Mouse (Mus musculus): ENCODE data around the gene Gatad2b. TPM values are rescaled to one million over a fixed set of nuclear protein-coding genes. Genes with fewer than 3 reads are reported as not detected.

Gene Gatad2b
- polyA plus RNA-seq, 1 experiment from 2014 or later = 5.1 TPM

Small RNA genes lying within 50 kb of the gene (microRNA-seq; reads per million reads assigned to microRNA genes)
- not detected for gene Mir7012

Other genes starting within 250 kb of the Gatad2b start
- gene 4933434E20Rik, start 241.5 kb upstream of the Gatad2b start, polyA plus RNA-seq (2016; fragmentation: Nextera tagmentation; extraction: Ambion mirVana) = 101 and 103 TPM in 2 replicates
- gene Ubap2l, start 240.6 kb upstream of the Gatad2b start, polyA plus RNA-seq (2016; fragmentation: Nextera tagmentation; extraction: Ambion mirVana) = 111 and 125 TPM in 2 replicates
- gene Tpm3, start 220.5 kb upstream of the Gatad2b start, polyA plus RNA-seq (2016; fragmentation: Nextera tagmentation; extraction: Ambion mirVana) = 299 and 315 TPM in 2 replicates
- gene Nup210l, start 189.0 kb upstream of the Gatad2b start, polyA plus RNA-seq (2016; fragmentation: Nextera tagmentation; extraction: Ambion mirVana) = 0.11 and 0.19 TPM in 2 replicates
- gene Rps27, start 79.5 kb upstream of the Gatad2b start, polyA plus RNA-seq (2016; fragmentation: Nextera tagmentation; extraction: Ambion mirVana) = 777 and 835 TPM in 2 replicates
- 8.3 and 8.6 TPM in 2 replicates for gene Rab13, start 79.5 kb upstream of the Gatad2b start, polyA plus RNA-seq (2016; fragmentation: Nextera tagmentation; extraction: Ambion mirVana)
- 64.9 and 66.4 TPM in 2 replicates for gene Jtb, start 61.6 kb upstream of the Gatad2b start, polyA plus RNA-seq (2016; fragmentation: Nextera tagmentation; extraction: Ambion mirVana)
- 0.56 and 0.66 TPM in 2 replicates for gene Creb3l4, start 49.7 kb upstream of the Gatad2b start, polyA plus RNA-seq (2016; fragmentation: Nextera tagmentation; extraction: Ambion mirVana)
- gene Slc39a1, start 45.0 kb upstream of the Gatad2b start, polyA plus RNA-seq (2016; fragmentation: Nextera tagmentation; extraction: Ambion mirVana) = 30.7 and 33.1 TPM in 2 replicates
- gene Crtc2, start 39.0 kb upstream of the Gatad2b start, polyA plus RNA-seq (2016; fragmentation: Nextera tagmentation; extraction: Ambion mirVana) = 8.2 and 9.4 TPM in 2 replicates
- gene Dennd4b, start 28.0 kb upstream of the Gatad2b start, polyA plus RNA-seq (2016; fragmentation: Nextera tagmentation; extraction: Ambion mirVana) = 3.0 and 3.4 TPM in 2 replicates
- gene Slc27a3, start 96.8 kb downstream of the Gatad2b start, polyA plus RNA-seq (2016; fragmentation: Nextera tagmentation; extraction: Ambion mirVana) = 3.7 and 4.1 TPM in 2 replicates
- gene Ints3, start 140.4 kb downstream of the Gatad2b start, polyA plus RNA-seq (2016; fragmentation: Nextera tagmentation; extraction: Ambion mirVana) = 20.8 and 21.4 TPM in 2 replicates
- gene Npr1, start 172.7 kb downstream of the Gatad2b start, polyA plus RNA-seq (2016; fragmentation: Nextera tagmentation; extraction: Ambion mirVana) = 5.1 and 5.3 TPM in 2 replicates
- 100 and 103 TPM in 2 replicates for gene Ilf2, start 182.9 kb downstream of the Gatad2b start, polyA plus RNA-seq (2016; fragmentation: Nextera tagmentation; extraction: Ambion mirVana)
- 24.2 and 27.0 TPM in 2 replicates for gene Snapin, start 197.9 kb downstream of the Gatad2b start, polyA plus RNA-seq (2016; fragmentation: Nextera tagmentation; extraction: Ambion mirVana)
- 85.7 and 88.1 TPM in 2 replicates for gene Chtop, start 216.3 kb downstream of the Gatad2b start, polyA plus RNA-seq (2016; fragmentation: Nextera tagmentation; extraction: Ambion mirVana)
- 13.2 and 15.0 TPM in 2 replicates for gene S100a1, start 221.2 kb downstream of the Gatad2b start, polyA plus RNA-seq (2016; fragmentation: Nextera tagmentation; extraction: Ambion mirVana)
- gene S100a13, start 221.3 kb downstream of the Gatad2b start, polyA plus RNA-seq (2016; fragmentation: Nextera tagmentation; extraction: Ambion mirVana) = 18.4 and 20.4 TPM in 2 replicates
- not detected in 2 replicates for gene S100a14, start 233.7 kb downstream of the Gatad2b start, polyA plus RNA-seq (2016; fragmentation: Nextera tagmentation; extraction: Ambion mirVana)
- gene S100a16, start 244.1 kb downstream of the Gatad2b start, polyA plus RNA-seq (2016; fragmentation: Nextera tagmentation; extraction: Ambion mirVana) = 32.8 TPM in 2 replicates

All from liver, embryonic 12.5 days (tissue).